Mouse (Mus musculus) cortical plate, adult 2 months (tissue): Measurements from ENCODE around the gene Gen1.

Experiments
- CTCF ChIP-seq: fragments of 200-500 bp; IDR thresholded peaks from 2 replicates; pipeline ENCODE4 v1.5.1; 2011; ENCODE audit warnings: mild to moderate bottlenecking, control low read depth, low read length; ENCODE audit not compliant: insufficient read depth; ENCODE audit errors: extremely low read depth
- POLR2A ChIP-seq: fragments of 200-500 bp; IDR thresholded peaks from 2 replicates; pipeline ENCODE4 v1.6.1; 2011; ENCODE audit warnings: mild to moderate bottlenecking, low read length, control low read depth; ENCODE audit not compliant: insufficient read depth; ENCODE audit errors: extremely low read depth

GRCm38 (mm10) chr12:11209636-11210035, 56.0 kb downstream of the Gen1 start:
- no peak for TF ChIP-seq POLR2A
- no peak for TF ChIP-seq CTCF
